Mouse (Mus musculus) left cerebral cortex, adult 2 months (tissue): ENCODE measurements around the gene Filip1l. TPM values are rescaled to one million over a fixed set of nuclear protein-coding genes. Genes with fewer than 3 reads are reported as not detected.
A peak's percentile ranks its signal among the peaks of the same experiment; 100 is the strongest.
"Not testable (repeated sequence)": the region's sequence is repeated elsewhere in the genome, so short reads cannot be mapped to it uniquely, and the experiment has no call there.

Experiments used
- DNase-seq, 2 experiments: peaks; one replicate each; pipeline ENCODE4 v3.0.0; 2021 to 2022; ENCODE audit warnings: low spot score in 2 of 2, mixed read lengths in 1 of 2; ENCODE audit errors: extremely low spot score in 1 of 2
- H3K27ac ChIP-seq: fragments of 200-600 bp; 2 replicates; pipeline ENCODE4 v1.8.1; 2022
- H3K4me3 ChIP-seq: fragments of 200-600 bp; 2 replicates; pipeline ENCODE4 v1.8.1; 2022
- CTCF ChIP-seq: fragments of 200-600 bp; IDR thresholded peaks from 2 replicates; pipeline ENCODE4 v1.8.1; 2022; ENCODE audit warnings: antibody characterized with exemption, mild to moderate bottlenecking, moderate library complexity
- intact Hi-C: fragments of 180-260 bp; cut with DNase I; formaldehyde crosslinking; loops from one replicate; pipeline ENCODE4 v1.15.1; 2025
- total RNA-seq, 2 experiments: library from RNA; stranded (reverse); gene quantifications; 2 replicates each; pipeline ENCODE4 v1.2.3; 2021

The Filip1l gene
- total RNA-seq, 2 experiments from 2014 or later: 3.0 to 3.7 TPM

DNA sequence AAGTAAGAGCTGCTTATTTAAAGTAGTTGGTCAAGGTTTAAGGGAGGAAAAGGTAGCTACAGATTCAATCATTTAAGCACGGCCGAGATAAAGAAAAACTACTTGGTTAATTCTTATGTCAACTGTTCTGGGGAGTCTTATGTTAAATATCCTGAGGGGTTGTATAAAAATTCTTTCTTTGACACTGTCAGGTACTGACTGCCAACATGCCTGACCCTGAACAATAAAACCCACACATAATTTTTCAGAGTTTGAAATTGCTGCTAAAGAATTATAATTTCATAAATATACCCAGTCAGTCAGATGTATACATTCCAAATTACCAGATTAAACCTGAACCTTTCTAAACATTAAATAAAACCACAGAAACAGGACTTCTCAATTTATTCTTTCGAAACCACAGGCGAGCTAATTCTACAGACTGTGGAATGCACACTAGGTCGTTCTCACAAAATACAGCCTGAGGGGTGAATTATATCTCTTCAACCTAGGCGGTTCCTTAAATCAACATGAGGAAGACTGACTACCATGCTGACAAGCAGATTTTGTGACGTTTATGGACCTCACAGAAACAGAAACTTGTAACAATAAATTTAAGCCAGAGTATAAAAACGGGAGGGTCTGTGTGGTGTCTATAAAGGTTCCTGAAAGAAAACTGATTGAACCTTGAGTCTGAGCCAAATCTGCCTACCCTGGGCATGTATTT is 30.5 kb downstream of the Filip1l start:
- intact Hi-C loops: no loop called here
- no peak overlapping the region for H3K4me3 ChIP-seq
- DNase-seq: no peak
- no peak for TF ChIP-seq CTCF
- H3K27ac ChIP-seq: no peak overlapping the region

DNA sequence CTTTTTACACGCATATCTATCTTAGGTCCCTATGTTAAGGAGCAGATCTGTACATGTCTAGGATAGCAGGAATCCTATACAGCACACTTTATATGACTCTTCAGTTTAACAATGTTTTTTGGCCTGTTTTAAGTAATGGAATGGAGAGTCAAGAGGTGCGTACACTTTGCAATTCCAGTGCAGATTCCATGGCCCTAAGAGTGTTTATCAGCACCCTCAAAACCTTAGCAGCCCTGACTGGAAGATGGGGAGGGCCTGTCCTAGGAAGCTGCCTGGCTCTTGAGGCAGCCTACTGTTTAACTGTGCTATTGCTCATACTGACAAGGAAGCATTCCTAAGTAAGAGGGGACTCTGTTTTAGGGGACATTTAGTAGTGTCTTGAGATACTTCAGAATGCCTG is 31.4 kb downstream of the Filip1l start:
- no peak overlapping the region for H3K27ac ChIP-seq
- no peak overlapping the region for H3K4me3 ChIP-seq
- TF ChIP-seq CTCF: no peak
- DNase-seq: no peak
- intact Hi-C loops: no loop called here

DNA sequence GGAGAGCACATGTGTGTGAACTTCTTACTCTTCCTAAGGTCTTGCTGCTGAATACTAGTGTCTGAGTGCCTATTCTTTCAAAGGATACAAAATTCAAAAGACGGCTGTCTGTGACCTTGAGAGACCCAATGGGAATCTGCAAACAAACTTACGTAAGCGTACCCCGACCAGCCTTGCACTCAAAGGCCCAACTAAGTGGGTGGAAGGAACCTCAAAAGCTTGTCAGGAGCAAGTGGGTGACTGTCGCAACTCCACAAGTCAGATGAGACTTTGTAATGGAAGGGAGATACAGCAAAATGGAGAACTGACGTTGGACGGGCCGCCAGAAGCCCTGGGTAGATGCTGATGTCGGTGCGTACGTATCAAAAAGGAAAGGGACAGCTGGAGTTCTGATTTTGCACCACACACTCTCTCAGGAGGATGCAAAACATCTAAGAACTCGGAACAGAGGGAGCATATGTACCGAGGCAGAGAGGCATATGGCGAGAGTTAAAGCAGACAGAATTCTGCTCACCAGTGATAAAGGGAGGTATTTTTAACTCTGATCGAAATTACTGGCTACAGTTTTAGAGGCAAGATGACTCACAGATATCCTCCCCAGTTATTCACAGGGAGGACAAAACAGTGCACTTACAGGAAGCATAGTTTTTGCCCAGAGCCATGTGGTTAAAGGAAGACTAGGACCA is 36.8 kb downstream of the Filip1l start:
- intact Hi-C loops: loop anchor here (1.0 kb wide), 2 partner anchors 30 to 121 kb away; no protein-coding TSS in a partner anchor
- peak; percentile 28 to 54 for DNase-seq
- no peak for TF ChIP-seq CTCF
- H3K4me3 ChIP-seq: no peak overlapping the region
- peak overlapping the region; percentile 73 for H3K27ac ChIP-seq

DNA sequence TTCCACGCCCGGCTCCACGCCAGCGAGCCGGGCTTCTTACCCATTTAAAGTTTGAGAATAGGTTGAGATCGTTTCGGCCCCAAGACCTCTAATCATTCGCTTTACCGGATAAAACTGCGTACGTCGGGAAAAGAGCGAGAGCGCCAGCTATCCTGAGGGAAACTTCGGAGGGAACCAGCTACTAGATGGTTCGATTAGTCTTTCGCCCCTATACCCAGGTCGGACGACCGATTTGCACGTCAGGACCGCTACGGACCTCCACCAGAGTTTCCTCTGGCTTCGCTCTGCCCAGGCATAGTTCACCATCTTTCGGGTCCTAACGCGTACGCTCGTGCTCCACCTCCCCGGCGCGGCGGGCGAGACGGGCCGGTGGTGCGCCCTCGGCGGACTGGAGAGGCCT is 38.3 kb downstream of the Filip1l start:
- H3K4me3 ChIP-seq, H3K27ac ChIP-seq, intact Hi-C loops, DNase-seq: not testable (repeated sequence)

DNA sequence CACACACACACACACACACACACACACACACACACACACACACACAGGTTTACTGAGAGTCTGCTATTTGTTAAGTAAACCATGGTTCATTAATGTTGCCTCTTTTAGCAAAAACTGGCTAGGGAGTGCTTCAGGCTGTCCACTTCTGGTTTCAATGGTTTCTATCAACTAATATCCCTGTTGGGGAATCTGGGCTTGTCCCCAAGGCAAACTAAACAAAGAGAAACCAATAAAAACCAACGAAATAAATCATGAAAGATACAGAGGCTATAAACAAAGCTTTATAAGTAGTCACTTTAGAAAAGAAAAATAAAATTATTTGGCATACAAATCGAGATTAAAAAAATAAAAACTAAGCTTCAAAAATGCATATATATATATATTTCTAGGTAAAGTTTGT is 39.6 kb downstream of the Filip1l start:
- no peak overlapping the region for H3K4me3 ChIP-seq
- no peak for DNase-seq
- TF ChIP-seq CTCF: no peak
- H3K27ac ChIP-seq: no peak overlapping the region; the same call in 1 of the 2 replicates
- intact Hi-C loops: no loop called here

DNA sequence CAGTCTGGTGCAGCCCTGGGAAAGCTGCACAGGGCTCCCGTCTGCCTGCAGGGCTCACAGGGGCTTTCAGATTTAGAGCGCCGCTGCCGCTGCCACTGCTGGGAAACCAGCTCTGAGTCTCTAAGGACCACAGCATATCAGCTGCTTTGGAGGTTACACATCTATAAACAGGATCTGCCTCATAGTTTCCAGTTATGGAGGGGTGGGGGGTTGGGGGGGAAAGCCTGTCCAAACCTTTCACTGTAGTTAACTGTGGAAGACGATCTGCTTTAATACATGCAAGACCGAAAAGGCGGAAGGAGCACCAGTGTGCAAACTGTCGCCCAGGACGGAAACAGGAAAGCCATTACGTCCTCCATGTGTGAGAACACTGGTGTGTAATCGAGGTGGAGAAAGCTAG is 40.3 kb downstream of the Filip1l start:
- intact Hi-C loops: no loop called here
- H3K4me3 ChIP-seq: 0 out of 2 replicates have a peak overlapping the region, but pooled peaks have one; percentile 4
- DNase-seq: no peak

DNA sequence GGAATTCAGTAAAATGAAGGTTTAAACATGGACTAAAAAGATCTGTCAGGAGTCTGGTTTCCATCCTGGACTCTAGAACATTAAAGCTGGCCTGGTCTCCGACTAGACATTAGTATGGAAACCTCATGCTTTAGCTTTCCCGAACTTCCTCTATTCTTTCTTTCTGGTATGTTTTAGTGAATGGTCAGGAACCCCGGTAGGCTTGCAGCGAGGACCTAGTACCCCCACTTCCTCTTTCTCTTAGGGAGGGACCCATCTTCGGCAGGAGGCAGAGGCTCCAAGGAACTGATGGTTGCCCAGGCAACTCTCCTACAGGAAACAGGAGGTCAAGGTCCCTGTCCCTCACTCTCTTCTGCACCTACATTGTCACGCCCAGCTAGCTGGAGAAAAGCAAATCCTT is 43.4 kb downstream of the Filip1l start:
- no peak for TF ChIP-seq CTCF
- no peak overlapping the region for H3K27ac ChIP-seq
- DNase-seq: no peak
- H3K4me3 ChIP-seq: no peak overlapping the region
- intact Hi-C loops: no loop called here

More for the DNA sequence above, 40.3 kb downstream of the Filip1l start:
- peak overlapping the region; percentile 41; the same call in 1 of the 2 replicates for H3K27ac ChIP-seq
- TF ChIP-seq CTCF: no peak

DNA sequence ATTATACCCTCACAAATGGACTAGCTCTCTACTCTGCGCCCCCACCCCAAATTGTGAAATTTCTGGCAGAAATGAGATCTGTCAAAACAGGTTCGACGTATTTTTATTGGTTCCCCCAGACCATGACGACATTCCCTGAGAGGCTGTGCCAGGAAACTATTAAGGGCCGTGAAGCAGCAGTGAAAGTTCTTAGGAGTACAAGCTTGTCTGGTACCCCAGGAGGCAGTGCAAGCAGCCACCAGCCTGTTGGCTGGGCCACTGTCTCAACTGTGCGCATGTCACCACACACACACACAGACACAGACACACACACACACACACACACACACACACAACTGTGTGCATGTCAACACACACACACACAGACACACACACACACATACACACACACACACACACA is 45.0 kb downstream of the Filip1l start:
- no peak for TF ChIP-seq CTCF
- no peak for DNase-seq
- Histone ChIP-seq H3K27ac (no peak overlapping the region), H3K4me3 (no peak overlapping the region)
- intact Hi-C loops: loop anchor here (1.0 kb wide), 1 partner anchor 154 kb away; no protein-coding TSS in a partner anchor

DNA sequence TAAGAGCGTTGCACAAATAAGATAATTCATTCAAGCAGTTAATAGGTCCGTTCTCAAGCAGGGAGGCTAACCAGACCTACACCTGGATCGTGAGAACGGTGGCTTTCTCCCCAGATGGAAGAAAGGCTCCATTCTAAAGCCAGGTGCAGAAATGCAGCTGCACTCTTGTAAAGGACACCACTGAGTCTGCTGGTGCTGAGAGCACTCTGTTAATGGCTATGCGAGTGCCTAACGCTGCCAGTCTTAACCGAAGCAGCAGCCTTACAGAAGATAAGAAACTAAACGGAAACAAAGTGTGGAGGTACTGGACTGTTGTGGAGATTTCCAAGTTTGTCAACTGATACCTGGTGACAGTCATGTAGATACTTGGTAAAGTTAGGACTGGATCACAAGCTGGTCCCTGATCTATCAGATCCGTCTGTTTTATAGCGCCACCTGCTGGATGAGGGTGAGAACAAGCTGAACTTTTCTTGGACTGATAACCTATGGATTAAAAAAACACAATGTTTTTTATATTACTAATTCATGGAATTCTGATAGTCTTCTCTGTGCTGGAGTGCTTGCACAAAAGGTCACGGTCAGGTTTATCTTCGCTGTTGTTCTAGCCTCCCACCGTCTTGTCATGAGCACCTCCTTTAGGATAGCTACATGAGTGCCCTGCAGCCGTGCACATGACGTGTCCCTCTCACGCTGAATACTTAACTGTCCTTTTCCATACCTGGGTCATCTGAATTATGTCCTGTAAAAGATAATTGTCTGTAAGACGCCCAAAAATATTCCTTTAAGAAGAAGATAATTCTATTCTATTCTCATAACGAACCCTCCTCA is 45.7 kb downstream of the Filip1l start:
- Histone ChIP-seq H3K27ac (no peak overlapping the region), H3K4me3 (no peak overlapping the region)
- DNase-seq: peak; percentile 58 to 74
- TF ChIP-seq CTCF: peak; percentile 88
- intact Hi-C loops: loop anchor here (1.0 kb wide), 1 partner anchor 154 kb away; no protein-coding TSS in a partner anchor

DNA sequence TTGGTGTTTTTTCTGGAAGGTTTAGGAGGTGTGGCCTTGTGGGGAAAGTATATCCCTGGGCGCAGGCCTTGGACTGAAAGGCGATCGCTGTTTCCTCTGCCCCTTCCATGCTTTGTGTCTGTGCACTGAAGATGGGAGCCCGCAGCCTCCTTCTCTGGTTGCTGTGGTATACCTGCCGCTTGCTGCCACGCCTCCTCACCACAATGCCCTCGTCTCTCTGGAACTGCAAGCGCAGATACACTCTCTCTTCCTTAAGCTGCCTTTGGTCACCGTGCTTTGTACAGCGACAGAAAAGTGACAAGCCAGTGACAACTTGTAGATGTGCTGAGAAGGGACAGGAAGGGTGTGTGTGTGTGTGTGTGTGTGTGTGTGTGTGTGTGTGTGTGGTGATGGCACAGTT is 46.7 kb downstream of the Filip1l start:
- TF ChIP-seq CTCF: no peak
- intact Hi-C loops: no loop called here
- Histone ChIP-seq H3K27ac (no peak overlapping the region), H3K4me3 (no peak overlapping the region)
- no peak for DNase-seq

DNA sequence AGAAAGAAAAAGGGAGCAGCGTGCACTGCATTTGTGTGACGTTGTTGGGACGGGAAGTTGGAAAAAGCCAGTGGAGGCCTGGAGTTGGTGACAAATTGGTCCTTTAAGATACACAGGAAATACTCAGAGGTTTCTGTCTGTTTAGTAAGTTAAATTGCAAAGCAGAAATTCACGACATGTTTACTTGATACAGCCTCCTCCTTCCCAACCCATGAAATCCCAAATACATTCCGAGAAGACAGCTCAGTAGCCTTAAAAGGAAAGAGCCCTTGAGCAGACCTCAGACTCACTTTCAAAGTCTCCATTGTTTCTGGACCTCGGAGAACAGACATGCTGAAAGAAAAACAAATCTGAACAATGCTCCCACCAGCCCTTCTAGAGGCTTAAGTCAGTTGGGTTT is 48.8 kb downstream of the Filip1l start:
- no peak overlapping the region for H3K4me3 ChIP-seq
- no peak overlapping the region for H3K27ac ChIP-seq
- DNase-seq: no peak
- TF ChIP-seq CTCF: no peak
- intact Hi-C loops: loop anchor here (5.0 kb wide), 1 partner anchor 181 kb away; no protein-coding TSS in a partner anchor

DNA sequence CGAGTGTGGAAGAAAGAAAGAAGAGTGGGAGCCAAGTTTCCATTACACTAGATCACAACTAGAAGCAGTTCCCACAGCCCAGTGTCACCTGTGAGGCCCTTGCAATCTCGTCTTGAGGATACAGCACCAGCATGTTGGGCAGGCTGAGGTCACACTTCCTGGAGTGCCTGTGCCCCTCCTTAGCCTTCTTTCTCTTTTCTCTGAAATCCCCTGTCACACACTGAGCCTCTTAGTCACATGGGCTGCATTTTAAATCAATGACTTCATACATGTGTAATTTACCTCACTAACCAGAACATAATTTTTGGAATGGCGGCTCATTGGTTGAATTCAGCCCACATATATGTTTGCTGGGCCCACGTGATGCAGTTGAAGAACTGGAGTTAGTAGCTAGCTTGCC is 50.0 kb downstream of the Filip1l start:
- no peak overlapping the region for H3K4me3 ChIP-seq
- no peak for TF ChIP-seq CTCF
- H3K27ac ChIP-seq: no peak overlapping the region
- no peak for DNase-seq
- intact Hi-C loops: loop anchor here (5.0 kb wide), 1 partner anchor 179 kb away; no protein-coding TSS in a partner anchor
